Mouse (Mus musculus): ENCODE measurements around the gene Nisch. TPM values are rescaled to one million over a fixed set of nuclear protein-coding genes. Genes with fewer than 3 reads are reported as not detected.

Nisch gene
- polyA plus RNA-seq, 1 experiment from 2014 or later, result 87.7 TPM

- H3K27ac ChIP-seq (replicated peaks), result no peak overlapping the region
- peaks cover 48% of the 10 kb centered on the region for H3K36me3 ChIP-seq (ENCODE audit: control insufficient read depth, insufficient read depth, low read length)
- DNase-seq (ENCODE audit: low spot score) (no peak), ATAC-seq (ENCODE audit: low FRiP score, low TSS enrichment) (no peak)
- no peaks in the 10 kb centered on the region for H3K9me3 ChIP-seq (ENCODE audit: control insufficient read depth, low read length)
- no peak overlapping the region for H3K4me3 ChIP-seq (ENCODE audit: low read depth, low read length)
- 87% methylated on average over 7 of the region's 7 CpGs for WGBS
- TF ChIP-seq EP300 (optimal IDR thresholded peaks at IDR 0.05) (no peak), CTCF (IDR thresholded peaks at IDR 0.05; ENCODE audit: low read depth) (no peak)
- no peaks in the 10 kb centered on the region for H3K27me3 ChIP-seq (ENCODE audit: control insufficient read depth, insufficient read depth, low read length)
- no peak overlapping the region; the same call in 1 of the 2 replicates for H3K4me2 ChIP-seq (replicated peaks; ENCODE audit: low read depth)
- no peaks in the 10 kb centered on the region for H3K4me1 ChIP-seq (replicated peaks; ENCODE audit: control insufficient read depth, insufficient read depth)
- H3K9ac ChIP-seq (ENCODE audit: low read length), result no peak overlapping the region
Measured at GRCm38 (mm10) chr14:31173537-31173936, 43.2 kb downstream of the Nisch start.

DNA sequence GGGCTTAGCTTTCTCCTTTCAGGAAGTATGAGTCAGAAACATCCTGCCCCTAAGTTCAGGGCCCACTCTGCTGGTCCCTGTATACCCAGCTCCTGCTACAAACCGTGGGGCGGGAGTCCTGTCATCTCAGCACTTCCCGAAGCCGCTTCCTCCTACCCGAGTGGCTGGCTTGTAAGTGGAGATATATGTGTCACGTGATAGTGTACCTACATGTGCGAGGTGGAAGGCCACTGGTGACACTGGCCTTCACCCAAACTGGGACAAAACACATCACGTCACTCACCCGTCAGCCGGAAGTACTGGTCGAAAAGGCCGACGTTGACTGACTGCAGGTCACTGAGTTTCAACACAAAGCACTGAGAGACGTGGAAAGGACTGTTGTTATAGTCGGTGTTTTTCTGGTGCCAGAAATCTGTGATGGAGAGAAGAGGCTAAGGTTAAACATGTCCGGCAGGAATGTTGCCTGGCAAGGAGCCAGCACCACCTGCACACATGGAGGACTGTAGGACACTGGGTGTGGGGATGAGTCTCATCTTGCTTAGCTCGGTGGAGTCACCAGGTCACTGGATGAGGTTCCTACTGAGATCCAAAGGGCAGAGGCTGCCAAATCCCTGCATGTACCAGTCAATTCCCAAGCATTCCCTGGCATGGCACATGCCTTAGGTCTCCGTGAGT, 43.8 kb downstream of the Nisch start:
- no peak for DNase-seq (ENCODE audit: low spot score)
- TF ChIP-seq EP300 (optimal IDR thresholded peaks at IDR 0.05) (no peak), CTCF (IDR thresholded peaks at IDR 0.05; ENCODE audit: low read depth) (no peak)
- 66% methylated on average over 18 of the region's 18 CpGs for whole genome bisulfite sequencing
- Histone ChIP-seq H3K4me1 (replicated peaks; ENCODE audit: control insufficient read depth, insufficient read depth) (no peaks in the 10 kb centered on the region), H3K4me3 (ENCODE audit: low read depth, low read length) (no peak overlapping the region), H3K36me3 (ENCODE audit: control insufficient read depth, insufficient read depth, low read length) (peaks cover 47% of the 10 kb centered on the region), H3K9me3 (ENCODE audit: control insufficient read depth, low read length) (no peaks in the 10 kb centered on the region), H3K4me2 (replicated peaks; ENCODE audit: low read depth) (no peak overlapping the region), H3K9ac (ENCODE audit: low read length) (no peak overlapping the region), H3K27me3 (ENCODE audit: control insufficient read depth, insufficient read depth, low read length) (no peaks in the 10 kb centered on the region), H3K27ac (replicated peaks) (no peak overlapping the region)
- no peak for ATAC-seq (ENCODE audit: low FRiP score, low TSS enrichment)

DNA sequence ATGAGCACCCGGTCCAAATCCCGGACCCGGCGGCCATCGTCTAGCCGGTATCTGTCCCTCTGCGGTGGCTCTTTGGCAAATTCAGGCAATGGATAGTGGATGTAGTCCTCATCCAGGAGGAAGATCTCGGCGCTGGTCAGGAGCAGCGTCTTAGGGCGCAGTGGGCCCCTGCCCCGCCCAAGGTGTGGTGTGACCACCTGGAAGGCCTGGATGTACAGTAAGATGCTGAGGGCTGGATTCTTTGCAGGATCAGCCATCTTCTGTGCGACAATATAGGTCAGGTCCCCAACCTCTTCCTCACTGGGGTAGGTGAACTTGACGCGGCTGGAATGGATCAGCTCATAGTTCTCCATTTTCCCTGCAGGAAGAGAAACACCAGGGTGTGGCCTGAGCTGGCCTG, 44.9 kb downstream of the Nisch start:
- no peak overlapping the region for H3K4me3 ChIP-seq (ENCODE audit: low read depth, low read length)
- no peaks in the 10 kb centered on the region for H3K9me3 ChIP-seq (ENCODE audit: control insufficient read depth, low read length)
- no peaks in the 10 kb centered on the region for H3K4me1 ChIP-seq (replicated peaks; ENCODE audit: control insufficient read depth, insufficient read depth)
- H3K4me2 ChIP-seq (replicated peaks; ENCODE audit: low read depth), result no peak overlapping the region
- H3K9ac ChIP-seq (ENCODE audit: low read length), result no peak overlapping the region
- no peaks in the 10 kb centered on the region for H3K27me3 ChIP-seq (ENCODE audit: control insufficient read depth, insufficient read depth, low read length)
- WGBS, result 95% methylated on average over 15 of the region's 15 CpGs
- TF ChIP-seq EP300 (optimal IDR thresholded peaks at IDR 0.05) (no peak), CTCF (IDR thresholded peaks at IDR 0.05; ENCODE audit: low read depth) (no peak)
- peaks cover 44% of the 10 kb centered on the region for H3K36me3 ChIP-seq (ENCODE audit: control insufficient read depth, insufficient read depth, low read length)
- DNase-seq (ENCODE audit: low spot score), result no peak
- no peak for ATAC-seq (ENCODE audit: low FRiP score, low TSS enrichment)
- no peak overlapping the region for H3K27ac ChIP-seq (replicated peaks)

DNA sequence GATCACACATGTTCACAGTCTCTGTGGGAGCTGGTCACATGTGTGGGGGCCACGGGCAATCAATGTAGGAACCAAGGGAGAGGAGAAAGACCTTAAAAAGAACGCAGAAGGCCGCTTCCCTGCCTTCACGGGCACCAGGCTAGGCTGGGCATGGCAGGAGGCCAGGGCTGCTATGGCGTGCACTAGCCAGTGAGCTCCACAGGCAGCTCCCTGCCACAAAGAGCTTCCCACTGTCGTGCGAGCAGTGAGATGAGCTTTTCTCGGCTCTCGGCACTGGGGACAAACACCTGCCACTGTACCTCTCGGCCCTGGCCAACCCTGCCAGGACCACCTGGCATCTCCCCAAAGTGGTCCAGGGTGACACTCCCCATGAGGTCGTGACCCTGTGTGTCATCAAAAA, 45.4 kb downstream of the Nisch start:
- DNase-seq (ENCODE audit: low spot score) (no peak), ATAC-seq (ENCODE audit: low FRiP score, low TSS enrichment) (no peak)
- no peak for TF ChIP-seq EP300 (optimal IDR thresholded peaks at IDR 0.05)
- TF ChIP-seq CTCF (IDR thresholded peaks at IDR 0.05; ENCODE audit: low read depth), result no peak
- no peak overlapping the region for H3K27ac ChIP-seq (replicated peaks)
- H3K4me1 ChIP-seq (replicated peaks; ENCODE audit: control insufficient read depth, insufficient read depth), result no peaks in the 10 kb centered on the region
- no peak overlapping the region for H3K4me2 ChIP-seq (replicated peaks; ENCODE audit: low read depth)
- peaks cover 40% of the 10 kb centered on the region for H3K36me3 ChIP-seq (ENCODE audit: control insufficient read depth, insufficient read depth, low read length)
- H3K9me3 ChIP-seq (ENCODE audit: control insufficient read depth, low read length), result no peaks in the 10 kb centered on the region
- no peaks in the 10 kb centered on the region for H3K27me3 ChIP-seq (ENCODE audit: control insufficient read depth, insufficient read depth, low read length)
- H3K9ac ChIP-seq (ENCODE audit: low read length), result no peak overlapping the region
- H3K4me3 ChIP-seq (ENCODE audit: low read depth, low read length), result no peak overlapping the region
- 87% methylated on average over 11 of the region's 11 CpGs for WGBS

- Histone ChIP-seq H3K27me3 (ENCODE audit: control insufficient read depth, insufficient read depth, low read length) (no peaks in the 10 kb centered on the region), H3K36me3 (ENCODE audit: control insufficient read depth, insufficient read depth, low read length) (peaks cover 35% of the 10 kb centered on the region), H3K4me2 (replicated peaks; ENCODE audit: low read depth) (no peak overlapping the region), H3K9me3 (ENCODE audit: control insufficient read depth, low read length) (no peaks in the 10 kb centered on the region), H3K9ac (ENCODE audit: low read length) (no peak overlapping the region), H3K4me3 (ENCODE audit: low read depth, low read length) (no peak overlapping the region), H3K4me1 (replicated peaks; ENCODE audit: control insufficient read depth, insufficient read depth) (no peaks in the 10 kb centered on the region), H3K27ac (replicated peaks) (no peak overlapping the region)
- ATAC-seq (ENCODE audit: low FRiP score, low TSS enrichment) (no peak), DNase-seq (ENCODE audit: low spot score) (no peak)
- TF ChIP-seq CTCF (IDR thresholded peaks at IDR 0.05; ENCODE audit: low read depth) (no peak), EP300 (optimal IDR thresholded peaks at IDR 0.05) (no peak)
- WGBS, result 80% methylated on average over 13 of the region's 13 CpGs
Measured at GRCm38 (mm10) chr14:31170963-31171362, 45.8 kb downstream of the Nisch start.

- ATAC-seq (ENCODE audit: low FRiP score, low TSS enrichment) (no peak), DNase-seq (ENCODE audit: low spot score) (no peak)
- Histone ChIP-seq H3K9me3 (ENCODE audit: control insufficient read depth, low read length) (no peaks in the 10 kb centered on the region), H3K4me2 (replicated peaks; ENCODE audit: low read depth) (no peak overlapping the region), H3K4me1 (replicated peaks; ENCODE audit: control insufficient read depth, insufficient read depth) (no peaks in the 10 kb centered on the region), H3K9ac (ENCODE audit: low read length) (no peak overlapping the region), H3K27ac (replicated peaks) (no peak overlapping the region), H3K27me3 (ENCODE audit: control insufficient read depth, insufficient read depth, low read length) (no peaks in the 10 kb centered on the region), H3K36me3 (ENCODE audit: control insufficient read depth, insufficient read depth, low read length) (peaks cover 34% of the 10 kb centered on the region), H3K4me3 (ENCODE audit: low read depth, low read length) (no peak overlapping the region)
- no peak for TF ChIP-seq CTCF (IDR thresholded peaks at IDR 0.05; ENCODE audit: low read depth)
- no peak for TF ChIP-seq EP300 (optimal IDR thresholded peaks at IDR 0.05)
- WGBS, result 66% methylated on average over 6 of the region's 6 CpGs
Measured at GRCm38 (mm10) chr14:31169508-31169907, 47.2 kb downstream of the Nisch start.
